28 mouse cellular contexts compared by ENCODE assay signal in the genomic region with DNA sequence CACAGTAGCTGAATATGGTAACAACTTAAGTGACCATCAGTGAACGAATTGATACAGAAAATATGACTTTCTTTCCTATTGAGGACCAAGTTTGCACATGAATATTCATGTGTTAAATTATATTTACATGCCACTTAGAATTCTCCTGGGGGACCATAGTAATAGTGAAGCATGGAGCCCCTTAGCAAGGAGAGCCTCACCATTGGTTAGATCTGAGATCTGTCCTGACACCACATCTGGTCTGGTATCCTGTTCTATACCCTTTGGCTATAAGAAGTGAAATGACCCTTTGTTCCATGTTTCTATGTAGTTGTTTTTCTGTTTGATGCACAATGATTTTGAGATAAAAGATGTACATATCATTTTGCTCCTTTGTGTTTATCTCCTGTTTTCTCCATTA.
"Had no signal": no experiment of that assay in that cellular context is flagged by ENCODE, and none has a peak within 500 bp of the region (broad histone marks: within the 10 kb centered on the region; RNA-seq: fewer than 3 reads in every experiment).

No protein-coding gene starts in this region.

- H3K27ac ChIP-seq: embryonic facial prominence, embryonic 10.5 days; embryonic facial prominence, embryonic 12.5 days; embryonic facial prominence, embryonic 13.5 days; embryonic facial prominence, embryonic 15.5 days; forebrain, embryonic 10.5 days; forebrain, embryonic 12.5 days; forebrain, embryonic 13.5 days; forebrain, embryonic 15.5 days; gastrocnemius, adult 2 months had no signal

- H3K36me3 ChIP-seq: embryonic facial prominence, embryonic 10.5 days; embryonic facial prominence, embryonic 12.5 days; embryonic facial prominence, embryonic 13.5 days; embryonic facial prominence, embryonic 15.5 days; forebrain, embryonic 10.5 days; forebrain, embryonic 12.5 days; forebrain, embryonic 15.5 days had no signal

- H3K4me3 ChIP-seq: embryonic facial prominence, embryonic 10.5 days; embryonic facial prominence, embryonic 12.5 days; embryonic facial prominence, embryonic 13.5 days; embryonic facial prominence, embryonic 15.5 days; erythroblast, embryonic 14.5 days; forebrain, embryonic 10.5 days; forebrain, embryonic 12.5 days; forebrain, embryonic 13.5 days; forebrain, embryonic 15.5 days; gastrocnemius, adult 2 months had no signal

- H3K27me3 ChIP-seq: embryonic facial prominence, embryonic 12.5 days; embryonic facial prominence, embryonic 13.5 days; embryonic facial prominence, embryonic 15.5 days; forebrain, embryonic 12.5 days; forebrain, embryonic 13.5 days; forebrain, embryonic 15.5 days had no signal

- H3K4me2 ChIP-seq: embryonic facial prominence, embryonic 12.5 days; embryonic facial prominence, embryonic 13.5 days; embryonic facial prominence, embryonic 15.5 days; forebrain, embryonic 12.5 days; forebrain, embryonic 13.5 days; forebrain, embryonic 15.5 days had no signal

- H3K9ac ChIP-seq: embryonic facial prominence, embryonic 12.5 days; embryonic facial prominence, embryonic 13.5 days; embryonic facial prominence, embryonic 15.5 days; forebrain, embryonic 12.5 days; forebrain, embryonic 13.5 days; forebrain, embryonic 15.5 days; forebrain, postnatal 0 days had no signal

- ATAC-seq: forebrain, embryonic 13.5 days; forebrain, embryonic 14.5 days; forebrain, embryonic 15.5 days; forebrain, embryonic 16.5 days; forebrain, postnatal 0 days had no signal

- DNase-seq: cerebellum, adult 18-20 months; cerebellum, adult 2 months; cerebellum, adult 8-10 months; cerebellum, adult 9-10 months; cerebellum, adult 9-11 months; cerebellum, postnatal 10 days; cerebellum, postnatal 14 days; cerebellum, postnatal 25 days; cerebellum, postnatal 36 days; embryo, embryonic 11 days; forebrain, postnatal 0 days; gastrocnemius, adult 2 months; gastrocnemius, postnatal 10 days; gastrocnemius, postnatal 14 days; gastrocnemius, postnatal 25 days; gastrocnemius, postnatal 36 days; heart, adult 11 months had no signal

- H3K9me3 ChIP-seq: embryonic facial prominence, embryonic 10.5 days; embryonic facial prominence, embryonic 12.5 days; embryonic facial prominence, embryonic 13.5 days; embryonic facial prominence, embryonic 15.5 days; forebrain, embryonic 10.5 days; forebrain, embryonic 12.5 days; forebrain, embryonic 13.5 days; forebrain, embryonic 15.5 days had no signal

- H3K4me1 ChIP-seq: embryonic facial prominence, embryonic 10.5 days; embryonic facial prominence, embryonic 12.5 days; embryonic facial prominence, embryonic 13.5 days; embryonic facial prominence, embryonic 15.5 days; forebrain, embryonic 10.5 days; forebrain, embryonic 12.5 days; forebrain, embryonic 13.5 days; forebrain, embryonic 15.5 days had no signal
